Mouse (Mus musculus): ENCODE data around the gene Spata13. TPM values are rescaled to one million over a fixed set of nuclear protein-coding genes. Genes with fewer than 3 reads are reported as not detected.

The Spata13 gene
- polyA plus RNA-seq, 1 experiment from 2014 or later, result 73.2 TPM

DNA sequence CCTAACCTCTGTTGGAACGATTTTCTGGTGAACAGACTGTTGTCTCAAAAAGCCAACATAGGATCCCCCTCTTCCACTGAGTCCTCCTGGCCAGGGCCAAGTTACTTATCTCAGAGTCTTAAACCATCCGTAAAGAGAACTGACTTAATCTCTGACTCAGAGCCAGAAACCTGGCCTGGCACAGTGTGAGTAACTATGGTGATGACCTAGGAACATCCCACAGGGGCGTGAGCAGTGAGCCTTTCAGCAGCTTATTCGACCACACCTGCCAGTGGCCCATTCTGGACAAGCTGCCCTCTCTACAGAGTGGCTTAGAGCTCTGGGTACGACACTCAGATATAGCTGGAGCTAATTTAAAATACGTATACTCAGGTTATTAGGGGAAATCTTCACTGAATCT is 92.3 kb downstream of the Spata13 start:
- Histone ChIP-seq H3K4me2 (replicated peaks; ENCODE audit: low read depth, low read length) (no peak overlapping the region), H3K27ac (ENCODE audit: low read depth, low read length) (no peak overlapping the region), H3K27me3 (ENCODE audit: control insufficient read depth, insufficient read depth, low read length) (no peaks in the 10 kb centered on the region), H3K4me1 (replicated peaks; ENCODE audit: control insufficient read depth, insufficient read depth, low read length) (no peaks in the 10 kb centered on the region), H3K4me3 (ENCODE audit: low read depth, low read length) (no peak overlapping the region), H3K9me3 (ENCODE audit: control insufficient read depth, low read length) (no peaks in the 10 kb centered on the region), H3K36me3 (ENCODE audit: control insufficient read depth, insufficient read depth, low read length) (no peaks in the 10 kb centered on the region), H3K9ac (ENCODE audit: low read depth, low read length) (no peak overlapping the region)
- DNase-seq (ENCODE audit: low spot score) (no peak), ATAC-seq (ENCODE audit: low FRiP score) (no peak)
- 78% methylated on average over 6 of the region's 6 CpGs for WGBS

DNA sequence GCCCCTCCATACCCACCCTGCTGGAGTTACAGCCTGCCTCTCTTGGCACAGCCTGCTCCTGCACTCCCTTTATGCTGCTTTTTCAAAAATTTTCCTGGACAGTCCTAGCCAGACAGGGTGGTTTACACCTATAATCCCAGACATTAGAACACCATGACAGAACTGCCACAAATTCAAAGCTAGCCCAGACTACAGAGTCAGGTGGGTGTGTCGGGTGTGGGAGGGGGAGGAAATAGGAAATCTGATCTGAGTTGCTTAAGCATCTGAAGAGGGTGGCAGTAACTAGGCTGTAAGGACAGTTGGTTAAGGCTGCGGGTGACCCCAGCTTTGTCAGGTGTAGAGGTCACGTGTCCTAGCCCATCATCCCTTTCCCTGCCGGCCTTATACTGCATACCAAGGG is 93.3 kb downstream of the Spata13 start:
- ATAC-seq (ENCODE audit: low FRiP score), result no peak
- WGBS, result 78% methylated on average over 4 of the region's 4 CpGs
- no peaks in the 10 kb centered on the region for H3K36me3 ChIP-seq (ENCODE audit: control insufficient read depth, insufficient read depth, low read length)

DNA sequence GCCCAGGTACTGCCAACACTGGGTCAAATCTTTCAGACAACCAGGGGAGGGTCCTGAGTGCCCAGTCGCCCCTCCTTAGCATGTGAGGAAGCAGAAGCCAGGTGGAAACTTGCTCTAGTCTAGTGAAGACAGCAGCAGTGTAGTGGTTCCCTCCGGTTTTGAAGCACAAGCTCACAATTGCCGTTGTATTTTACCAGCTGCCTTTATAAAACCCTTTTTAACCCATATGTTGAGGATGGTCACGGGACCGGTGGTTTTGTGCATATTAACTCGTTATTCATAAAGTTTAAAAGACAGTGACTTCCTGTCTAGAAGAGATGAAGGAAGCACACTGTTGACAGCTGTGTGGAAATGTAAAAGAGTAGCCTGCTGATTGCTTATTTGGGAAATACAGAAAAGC is 98.3 kb downstream of the Spata13 start:
- Histone ChIP-seq H3K4me2 (replicated peaks; ENCODE audit: low read depth, low read length) (no peak overlapping the region), H3K27ac (ENCODE audit: low read depth, low read length) (no peak overlapping the region), H3K9me3 (ENCODE audit: control insufficient read depth, low read length) (no peaks in the 10 kb centered on the region), H3K9ac (ENCODE audit: low read depth, low read length) (no peak overlapping the region), H3K4me3 (ENCODE audit: low read depth, low read length) (no peak overlapping the region), H3K36me3 (ENCODE audit: control insufficient read depth, insufficient read depth, low read length) (no peaks in the 10 kb centered on the region), H3K27me3 (ENCODE audit: control insufficient read depth, insufficient read depth, low read length) (no peaks in the 10 kb centered on the region), H3K4me1 (replicated peaks; ENCODE audit: control insufficient read depth, insufficient read depth, low read length) (peaks cover 9% of the 10 kb centered on the region)
- no peak for DNase-seq (ENCODE audit: low spot score)
- no peak for ATAC-seq (ENCODE audit: low FRiP score)
- 77% methylated on average over 6 of the region's 6 CpGs for WGBS

More for the DNA sequence above, 93.3 kb downstream of the Spata13 start:
- no peaks in the 10 kb centered on the region for H3K27me3 ChIP-seq (ENCODE audit: control insufficient read depth, insufficient read depth, low read length)
- no peaks in the 10 kb centered on the region for H3K4me1 ChIP-seq (replicated peaks; ENCODE audit: control insufficient read depth, insufficient read depth, low read length)
- H3K9me3 ChIP-seq (ENCODE audit: control insufficient read depth, low read length), result no peaks in the 10 kb centered on the region
- no peak overlapping the region for H3K9ac ChIP-seq (ENCODE audit: low read depth, low read length)
- H3K27ac ChIP-seq (ENCODE audit: low read depth, low read length), result no peak overlapping the region
- H3K4me2 ChIP-seq (replicated peaks; ENCODE audit: low read depth, low read length), result no peak overlapping the region
- no peak overlapping the region for H3K4me3 ChIP-seq (ENCODE audit: low read depth, low read length)
- DNase-seq (ENCODE audit: low spot score), result no peak

DNA sequence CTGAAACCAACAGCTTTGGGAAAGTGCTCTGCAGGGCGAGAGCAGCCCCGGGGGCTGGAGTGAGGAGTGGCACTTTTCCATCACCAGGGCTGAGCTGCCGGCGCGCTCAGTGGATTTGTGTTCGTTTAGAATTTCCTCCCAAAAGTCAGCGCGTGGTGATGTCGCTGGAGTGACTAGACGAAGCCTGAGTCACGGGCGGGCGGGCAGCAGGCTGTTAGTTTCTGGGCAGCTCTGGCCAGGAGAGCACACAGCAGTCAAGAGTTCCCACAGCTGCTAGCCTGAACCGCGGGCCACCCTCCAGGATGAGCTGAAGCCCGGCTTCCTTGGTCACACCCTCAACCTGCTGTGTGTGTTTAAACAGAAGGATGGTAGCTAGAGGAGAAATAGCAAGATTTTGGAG is 99.0 kb downstream of the Spata13 start:
- Histone ChIP-seq H3K27me3 (ENCODE audit: control insufficient read depth, insufficient read depth, low read length) (no peaks in the 10 kb centered on the region), H3K27ac (ENCODE audit: low read depth, low read length) (0 out of 2 replicates have a peak overlapping the region, but pooled peaks have one; percentile 19), H3K9me3 (ENCODE audit: control insufficient read depth, low read length) (no peaks in the 10 kb centered on the region), H3K4me1 (replicated peaks; ENCODE audit: control insufficient read depth, insufficient read depth, low read length) (peaks cover 9% of the 10 kb centered on the region), H3K9ac (ENCODE audit: low read depth, low read length) (no peak overlapping the region), H3K4me2 (replicated peaks; ENCODE audit: low read depth, low read length) (0 out of 2 replicates have a peak overlapping the region, but pooled peaks have one; percentile 25), H3K36me3 (ENCODE audit: control insufficient read depth, insufficient read depth, low read length) (no peaks in the 10 kb centered on the region), H3K4me3 (ENCODE audit: low read depth, low read length) (no peak overlapping the region)
- no peak for ATAC-seq (ENCODE audit: low FRiP score)
- peak; percentile 36 for DNase-seq (ENCODE audit: low spot score)
- WGBS, result 21% methylated on average over 16 of the region's 16 CpGs

DNA sequence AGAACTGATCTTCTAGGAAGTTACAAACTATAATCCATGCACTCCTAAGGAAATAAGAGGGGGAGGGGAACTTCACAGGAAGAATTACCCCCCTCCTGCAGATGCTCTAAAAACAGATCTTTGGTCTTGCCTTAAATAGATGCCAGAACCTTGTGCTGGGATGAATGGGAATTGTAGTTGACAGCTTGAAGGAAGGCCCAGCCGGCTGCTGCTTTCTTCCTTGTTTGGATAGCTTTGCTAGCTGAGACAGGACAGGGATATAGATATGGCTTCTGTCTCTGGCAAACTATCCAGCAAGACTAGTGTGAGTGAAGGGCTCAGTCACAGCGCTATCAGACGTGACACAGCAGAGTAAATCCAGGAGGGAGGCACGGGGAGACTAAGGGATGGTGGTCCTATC is 99.9 kb downstream of the Spata13 start:
- no peak overlapping the region for H3K9ac ChIP-seq (ENCODE audit: low read depth, low read length)
- peaks cover 9% of the 10 kb centered on the region for H3K4me1 ChIP-seq (replicated peaks; ENCODE audit: control insufficient read depth, insufficient read depth, low read length)
- no peak overlapping the region for H3K4me2 ChIP-seq (replicated peaks; ENCODE audit: low read depth, low read length)
- no peaks in the 10 kb centered on the region for H3K27me3 ChIP-seq (ENCODE audit: control insufficient read depth, insufficient read depth, low read length)
- no peak overlapping the region for H3K27ac ChIP-seq (ENCODE audit: low read depth, low read length)
- ATAC-seq (ENCODE audit: low FRiP score), result no peak
- no peaks in the 10 kb centered on the region for H3K36me3 ChIP-seq (ENCODE audit: control insufficient read depth, insufficient read depth, low read length)
- no peak overlapping the region for H3K4me3 ChIP-seq (ENCODE audit: low read depth, low read length)
- WGBS, result 69% methylated on average over 4 of the region's 4 CpGs
- no peaks in the 10 kb centered on the region for H3K9me3 ChIP-seq (ENCODE audit: control insufficient read depth, low read length)
- DNase-seq (ENCODE audit: low spot score), result no peak

DNA sequence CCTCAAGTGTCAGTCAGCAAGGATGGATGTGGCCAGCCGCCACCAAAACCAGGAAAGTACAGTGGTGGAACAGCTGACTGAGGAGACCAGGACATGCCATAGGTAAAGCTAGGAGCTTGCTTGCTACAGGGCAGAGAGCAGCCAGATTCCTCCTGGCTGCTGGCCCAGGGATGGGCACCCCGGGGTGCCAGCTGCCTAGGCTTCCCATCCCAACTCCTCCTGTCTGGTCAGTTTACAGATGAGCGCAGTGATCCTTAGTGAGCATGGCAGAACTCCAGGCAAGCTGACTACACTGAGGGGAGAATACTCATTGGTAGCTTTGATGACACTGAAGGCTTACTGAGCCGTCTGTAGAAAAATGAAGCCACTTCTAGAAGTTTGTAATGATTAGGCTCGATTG is 101.4 kb downstream of the Spata13 start:
- no peak overlapping the region for H3K9ac ChIP-seq (ENCODE audit: low read depth, low read length)
- H3K27me3 ChIP-seq (ENCODE audit: control insufficient read depth, insufficient read depth, low read length), result no peaks in the 10 kb centered on the region
- DNase-seq (ENCODE audit: low spot score) (no peak), ATAC-seq (ENCODE audit: low FRiP score) (no peak)
- H3K4me3 ChIP-seq (ENCODE audit: low read depth, low read length), result no peak overlapping the region
- WGBS, result 64% methylated on average over 5 of the region's 5 CpGs
- peaks cover 9% of the 10 kb centered on the region for H3K4me1 ChIP-seq (replicated peaks; ENCODE audit: control insufficient read depth, insufficient read depth, low read length)
- no peak overlapping the region for H3K4me2 ChIP-seq (replicated peaks; ENCODE audit: low read depth, low read length)
- no peak overlapping the region for H3K27ac ChIP-seq (ENCODE audit: low read depth, low read length)
- H3K36me3 ChIP-seq (ENCODE audit: control insufficient read depth, insufficient read depth, low read length), result no peaks in the 10 kb centered on the region
- no peaks in the 10 kb centered on the region for H3K9me3 ChIP-seq (ENCODE audit: control insufficient read depth, low read length)

DNA sequence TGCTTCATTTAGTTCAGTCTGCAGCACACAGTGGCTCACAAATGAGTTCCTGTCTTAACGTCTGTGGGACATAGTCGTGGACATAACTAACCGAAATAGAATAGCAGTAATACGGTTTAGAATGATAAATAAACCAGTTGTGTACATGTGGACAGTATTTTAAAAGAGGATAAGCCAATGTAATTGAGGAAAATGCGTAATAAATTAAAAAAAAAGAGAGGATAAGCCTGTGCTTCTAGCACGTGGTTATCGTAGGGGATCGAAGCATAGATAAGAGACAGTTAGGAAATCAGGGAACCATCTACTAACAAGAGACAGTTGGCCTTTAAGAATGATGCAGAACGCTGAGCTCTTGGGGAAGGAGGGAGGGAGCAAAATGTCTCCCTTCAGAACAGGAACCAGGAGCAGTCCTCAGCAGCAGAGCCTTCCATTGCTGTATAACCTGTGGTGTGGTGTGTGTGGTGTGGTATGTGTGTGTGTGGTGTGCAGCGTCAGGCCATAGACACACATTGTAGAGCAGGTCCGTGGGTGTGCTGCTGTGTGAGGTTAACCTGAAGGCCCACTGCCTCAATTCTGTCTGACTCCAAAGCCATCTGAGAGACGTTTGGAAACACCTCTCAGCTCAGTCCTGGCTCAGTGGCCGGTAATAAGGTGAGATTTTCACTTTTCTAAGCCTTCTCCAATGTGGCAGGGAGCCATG is 102.2 kb downstream of the Spata13 start:
- H3K4me3 ChIP-seq (ENCODE audit: low read depth, low read length), result no peak overlapping the region
- H3K4me2 ChIP-seq (replicated peaks; ENCODE audit: low read depth, low read length), result no peak overlapping the region
- no peak overlapping the region for H3K9ac ChIP-seq (ENCODE audit: low read depth, low read length)
- H3K4me1 ChIP-seq (replicated peaks; ENCODE audit: control insufficient read depth, insufficient read depth, low read length), result peaks cover 9% of the 10 kb centered on the region
- no peaks in the 10 kb centered on the region for H3K9me3 ChIP-seq (ENCODE audit: control insufficient read depth, low read length)
- no peak for DNase-seq (ENCODE audit: low spot score)
- ATAC-seq (ENCODE audit: low FRiP score), result no peak
- 57% methylated on average over 13 of the region's 13 CpGs for WGBS
- peak overlapping the region; percentile 60 for H3K27ac ChIP-seq (ENCODE audit: low read depth, low read length)
- H3K36me3 ChIP-seq (ENCODE audit: control insufficient read depth, insufficient read depth, low read length), result no peaks in the 10 kb centered on the region
- no peaks in the 10 kb centered on the region for H3K27me3 ChIP-seq (ENCODE audit: control insufficient read depth, insufficient read depth, low read length)

DNA sequence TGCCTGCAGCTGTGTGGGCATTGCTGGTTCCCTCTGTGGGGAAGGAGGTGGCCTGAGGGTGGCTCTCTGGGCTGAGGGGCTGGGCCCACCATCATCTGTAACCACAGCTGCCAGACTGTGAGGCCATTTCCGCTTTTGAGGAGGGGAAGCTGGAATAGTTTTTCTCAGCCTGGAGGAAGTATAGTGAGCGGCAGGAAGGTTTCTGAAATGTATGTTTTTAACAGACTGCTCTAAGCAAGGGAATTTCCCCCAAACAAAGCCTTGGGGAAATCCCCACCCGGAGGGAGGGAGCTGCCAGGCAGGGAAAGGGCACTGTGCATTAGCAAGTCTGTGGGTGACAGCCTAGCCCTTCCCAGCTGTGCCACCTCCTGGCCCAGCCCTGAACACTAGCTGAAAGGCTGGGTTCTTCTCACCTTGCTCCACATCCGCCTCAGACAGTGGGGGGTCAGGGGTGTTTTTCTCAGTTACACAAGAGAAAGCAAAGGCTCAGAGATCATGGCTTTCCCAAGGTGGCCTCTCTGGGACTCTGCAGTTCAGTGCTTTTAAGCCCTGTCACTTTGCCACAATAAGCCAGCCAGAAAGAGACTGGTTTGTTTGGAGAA is 102.9 kb downstream of the Spata13 start:
- DNase-seq (ENCODE audit: low spot score) (peak; percentile 45), ATAC-seq (ENCODE audit: low FRiP score) (0 out of 2 replicates have a peak, but pooled peaks have one; percentile 46)
- WGBS, result 12% methylated on average over 4 of the region's 4 CpGs
- Histone ChIP-seq H3K27me3 (ENCODE audit: control insufficient read depth, insufficient read depth, low read length) (no peaks in the 10 kb centered on the region), H3K4me2 (replicated peaks; ENCODE audit: low read depth, low read length) (no peak overlapping the region), H3K9me3 (ENCODE audit: control insufficient read depth, low read length) (no peaks in the 10 kb centered on the region), H3K36me3 (ENCODE audit: control insufficient read depth, insufficient read depth, low read length) (no peaks in the 10 kb centered on the region), H3K4me1 (replicated peaks; ENCODE audit: control insufficient read depth, insufficient read depth, low read length) (peaks cover 9% of the 10 kb centered on the region), H3K4me3 (ENCODE audit: low read depth, low read length) (no peak overlapping the region), H3K27ac (ENCODE audit: low read depth, low read length) (peak overlapping the region; percentile 60), H3K9ac (ENCODE audit: low read depth, low read length) (peak overlapping the region; percentile 27; the same call in 1 of the 2 replicates)

DNA sequence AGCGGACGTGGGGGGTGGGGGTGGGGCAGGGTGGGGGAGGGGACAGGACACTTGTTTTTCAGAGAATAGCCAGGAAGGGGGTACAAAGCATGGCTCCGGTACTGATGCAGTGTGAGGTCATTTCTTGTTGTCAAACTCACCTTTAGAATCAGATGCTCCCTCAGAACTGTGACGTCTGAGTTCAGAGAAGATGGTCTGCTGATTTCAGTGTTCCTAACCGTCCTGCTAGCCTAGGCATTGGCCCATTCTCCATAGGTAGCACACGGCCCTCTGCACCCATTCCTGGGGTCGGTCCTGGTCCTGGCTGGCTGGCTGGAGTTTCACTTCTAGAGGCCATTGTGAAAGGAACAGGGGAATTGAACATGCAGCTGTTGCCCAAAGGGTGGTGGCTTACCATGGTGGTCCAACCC is 103.4 kb downstream of the Spata13 start:
- no peak overlapping the region for H3K4me3 ChIP-seq (ENCODE audit: low read depth, low read length)
- H3K36me3 ChIP-seq (ENCODE audit: control insufficient read depth, insufficient read depth, low read length), result no peaks in the 10 kb centered on the region
- H3K4me1 ChIP-seq (replicated peaks; ENCODE audit: control insufficient read depth, insufficient read depth, low read length), result peaks cover 9% of the 10 kb centered on the region
- ATAC-seq (ENCODE audit: low FRiP score) (no peak), DNase-seq (ENCODE audit: low spot score) (no peak)
- no peaks in the 10 kb centered on the region for H3K9me3 ChIP-seq (ENCODE audit: control insufficient read depth, low read length)
- H3K9ac ChIP-seq (ENCODE audit: low read depth, low read length), result no peak overlapping the region
- 27% methylated on average over 7 of the region's 7 CpGs for WGBS
- H3K4me2 ChIP-seq (replicated peaks; ENCODE audit: low read depth, low read length), result no peak overlapping the region
- no peaks in the 10 kb centered on the region for H3K27me3 ChIP-seq (ENCODE audit: control insufficient read depth, insufficient read depth, low read length)
- H3K27ac ChIP-seq (ENCODE audit: low read depth, low read length), result peak overlapping the region; percentile 60

Data from hindbrain, embryonic 11.5 days (tissue).